In genomic region chr14:101781219-101781618, GRCm38 (mm10) we compare ENCODE assay signal across 24 mouse cellular contexts. TPM values are rescaled to one million over a fixed set of nuclear protein-coding genes. Genes with fewer than 3 reads are reported as not detected.
DNase-seq lines count a peak whose midpoint lies in the region; ATAC-seq and TF ChIP-seq lines count a peak whose summit lies in the region.
"Had no signal": no experiment of that assay in that cellular context is flagged by ENCODE, and none has a peak within 500 bp of the region (broad histone marks: within the 10 kb centered on the region; RNA-seq: fewer than 3 reads in every experiment).

No protein-coding gene starts in this region.

- H3K4me2 ChIP-seq in lung, postnatal 0 days (replicated peaks; ENCODE audit: low read depth, low read length) = no peak overlapping the region
- no peak overlapping the region for H3K4me2 ChIP-seq in stomach, embryonic 16.5 days (ENCODE audit: low read depth, low read length)
- H3K4me2 ChIP-seq: embryonic facial prominence, embryonic 12.5 days; forebrain, embryonic 15.5 days; heart, embryonic 15.5 days; limb, embryonic 15.5 days; liver, embryonic 13.5 days; midbrain, embryonic 15.5 days had no signal

- no peaks in the 10 kb centered on the region for H3K9me3 ChIP-seq in lung, postnatal 0 days (ENCODE audit: low read length)
- H3K9me3 ChIP-seq in stomach, embryonic 16.5 days (replicated peaks; ENCODE audit: control insufficient read depth, low read length) = no peaks in the 10 kb centered on the region
- H3K9me3 ChIP-seq: embryonic facial prominence, embryonic 12.5 days; forebrain, embryonic 10.5 days; forebrain, embryonic 15.5 days; heart, embryonic 15.5 days; limb, embryonic 10.5 days; limb, embryonic 15.5 days; liver, embryonic 13.5 days; midbrain, embryonic 15.5 days had no signal

- DNase-seq in adrenal gland, postnatal 14 days = peak; percentile 17
- no peak for DNase-seq in adrenal gland, postnatal 10 days
- no peak for DNase-seq in lung, postnatal 0 days (ENCODE audit: low spot score)
- no peak for DNase-seq in lung, postnatal 25 days (ENCODE audit: low spot score)
- peak; percentile 91 for DNase-seq in ZHBTc4 (ENCODE audit: low read depth, low spot score)
- DNase-seq in spleen, postnatal 14 days (ENCODE audit: low spot score in 2 of 2) = no peak
- DNase-seq in spleen, postnatal 36 days (ENCODE audit: low spot score in 2 of 2) = no peak
- DNase-seq: cerebellum, adult 11 months; liver, embryonic 13.5 days; spleen, adult 18-20 months; thymus, postnatal 25 days had no signal

- H3K27me3 ChIP-seq in lung, postnatal 0 days (replicated peaks; ENCODE audit: insufficient read depth, low read length) = no peaks in the 10 kb centered on the region
- no peaks in the 10 kb centered on the region for H3K27me3 ChIP-seq in stomach, embryonic 16.5 days (ENCODE audit: control insufficient read depth, insufficient read depth, low read length)
- H3K27me3 ChIP-seq: embryonic facial prominence, embryonic 12.5 days; forebrain, embryonic 15.5 days; heart, embryonic 15.5 days; limb, embryonic 15.5 days; liver, embryonic 13.5 days; midbrain, embryonic 15.5 days had no signal

- H3K9ac ChIP-seq in lung, postnatal 0 days (replicated peaks; ENCODE audit: low read depth) = no peak overlapping the region
- H3K9ac ChIP-seq in stomach, embryonic 16.5 days (ENCODE audit: low read length) = no peak overlapping the region
- H3K9ac ChIP-seq: embryonic facial prominence, embryonic 12.5 days; forebrain, embryonic 15.5 days; heart, embryonic 15.5 days; limb, embryonic 15.5 days; liver, embryonic 13.5 days; midbrain, embryonic 15.5 days had no signal

- H3K36me3 ChIP-seq in lung, postnatal 0 days (ENCODE audit: insufficient read depth, low read length) = no peaks in the 10 kb centered on the region
- no peaks in the 10 kb centered on the region for H3K36me3 ChIP-seq in stomach, embryonic 16.5 days (ENCODE audit: control insufficient read depth, insufficient read depth, low read length)
- H3K36me3 ChIP-seq: embryonic facial prominence, embryonic 12.5 days; forebrain, embryonic 10.5 days; forebrain, embryonic 15.5 days; heart, embryonic 15.5 days; limb, embryonic 10.5 days; limb, embryonic 15.5 days; liver, embryonic 13.5 days; midbrain, embryonic 15.5 days had no signal

- 77% methylated on average over 11 of the region's 11 CpGs for WGBS in lung, postnatal 0 days
- WGBS in stomach, embryonic 16.5 days = 65% methylated on average over 11 of the region's 11 CpGs

- 0 out of 2 replicates have a peak, but pooled peaks have one; percentile 1 for ATAC-seq in lung, postnatal 0 days
- ATAC-seq in stomach, embryonic 16.5 days (ENCODE audit: insufficient read depth, low FRiP score) = peak; percentile 42; the same call in 1 of the 2 replicates

- no peaks in the 10 kb centered on the region for H3K4me1 ChIP-seq in lung, postnatal 0 days (ENCODE audit: insufficient read depth, low read depth, low read length)
- no peaks in the 10 kb centered on the region for H3K4me1 ChIP-seq in stomach, embryonic 16.5 days (ENCODE audit: control insufficient read depth, insufficient read depth, low read length)
- H3K4me1 ChIP-seq: embryonic facial prominence, embryonic 12.5 days; forebrain, embryonic 15.5 days; heart, embryonic 15.5 days; limb, embryonic 10.5 days; limb, embryonic 15.5 days; liver, embryonic 13.5 days; midbrain, embryonic 15.5 days had no signal

- no peak for TF ChIP-seq CTCF in lung, postnatal 0 days (IDR thresholded peaks at IDR 0.05)

- no peak for TF ChIP-seq EP300 in lung, postnatal 0 days (IDR thresholded peaks at IDR 0.05)

- H3K4me3 ChIP-seq in lung, postnatal 0 days (ENCODE audit: low read depth, low read length) = no peak overlapping the region
- H3K4me3 ChIP-seq in stomach, embryonic 16.5 days (replicated peaks; ENCODE audit: low read length) = no peak overlapping the region
- H3K4me3 ChIP-seq: embryonic facial prominence, embryonic 12.5 days; forebrain, embryonic 10.5 days; forebrain, embryonic 15.5 days; heart, embryonic 15.5 days; limb, embryonic 10.5 days; limb, embryonic 15.5 days; liver, embryonic 13.5 days; midbrain, embryonic 15.5 days had no signal

- H3K27ac ChIP-seq in lung, postnatal 0 days (ENCODE audit: low read length) = no peak overlapping the region
- no peak overlapping the region; the same call in 1 of the 2 replicates for H3K27ac ChIP-seq in stomach, embryonic 16.5 days (ENCODE audit: low read length)
- H3K27ac ChIP-seq: embryonic facial prominence, embryonic 12.5 days; forebrain, embryonic 10.5 days; forebrain, embryonic 15.5 days; heart, embryonic 15.5 days; kidney, postnatal 0 days; limb, embryonic 10.5 days; limb, embryonic 15.5 days; liver, embryonic 13.5 days; midbrain, embryonic 15.5 days had no signal

RNA-seq across cellular contexts. Expression of gene Lmo7, which starts 51.5 kb away (rescaled TPM):
- total RNA-seq in adrenal gland, postnatal 14 days (2021) = 25.8 and 29.9 TPM in 2 replicates
- total RNA-seq in adrenal gland, postnatal 10 days (2021) = 10 to 100 TPM; 30.4 to 35.5 TPM
- 125 and 152 TPM in 2 replicates for polyA plus RNA-seq in lung, postnatal 0 days (2015; fragmentation: Nextera tagmentation; extraction: Ambion mirVana)
- 29.1 and 34.2 TPM in 2 replicates for polyA plus RNA-seq in stomach, embryonic 16.5 days (2015; fragmentation: Nextera tagmentation; extraction: Ambion mirVana)

RNA-seq across cellular contexts. Expression of gene Gm9922, which starts 51.6 kb away (rescaled TPM):
- 4.0 and 5.1 TPM in 2 replicates for total RNA-seq in adrenal gland, postnatal 14 days (2021)
- total RNA-seq in adrenal gland, postnatal 10 days (2021) = 1 to 10 TPM; 4.3 to 6.4 TPM
- polyA plus RNA-seq in lung, postnatal 0 days (2015; fragmentation: Nextera tagmentation; extraction: Ambion mirVana) = 1.9 and 2.1 TPM in 2 replicates
- 1.7 TPM in 1 of 2 replicates, not detected in the other for polyA plus RNA-seq in stomach, embryonic 16.5 days (2015; fragmentation: Nextera tagmentation; extraction: Ambion mirVana)
- total RNA-seq: gastrocnemius, adult 8-10 months; gastrocnemius, postnatal 4 days; left cerebral cortex, postnatal 10 days had no signal
- polyA plus RNA-seq: forebrain, embryonic 10.5 days; hindbrain, embryonic 11.5 days; liver, embryonic 13.5 days; midbrain, embryonic 15.5 days had no signal

Comparison
In these comparisons a context has a peak if more than half of its experiments do, and no peak if none do; other contexts are left out.
1. DNase-seq: peak in adrenal gland, postnatal 14 days (single experiment) and ZHBTc4 (single experiment); none in adrenal gland, postnatal 10 days (single experiment), lung, postnatal 0 days (single experiment), lung, postnatal 25 days (single experiment), spleen, postnatal 14 days (0 of 2) and spleen, postnatal 36 days (0 of 2).